Mouse (Mus musculus) lung, postnatal 0 days (tissue): Measurements from ENCODE around the gene Ube2j1.

Experiments
- CTCF ChIP-seq: IDR thresholded peaks from 2 replicates; pipeline ENCODE4 v1.5.1; 2016; ENCODE audit warnings: antibody characterized with exemption, mild to moderate bottlenecking
- EP300 ChIP-seq: IDR thresholded peaks from 2 replicates; pipeline ENCODE4 v1.6.1; 2016; ENCODE audit warnings: antibody characterized with exemption, mild to moderate bottlenecking, control low read depth

GRCm38 (mm10) chr4:33054426-33054825 lies 23.2 kb downstream of the Ube2j1 start:
- TF ChIP-seq CTCF (no peak), EP300 (no peak)
